Mouse (Mus musculus): ENCODE results near the gene Grid2.

The Grid2 gene

GRCm38 (mm10) chr6:64596835-64597234 lies 1341.2 kb downstream of the Grid2 start:
- no peak for DNase-seq (ENCODE audit: low read depth, low spot score)

GRCm38 (mm10) chr6:64598144-64598561 lies 1342.5 kb downstream of the Grid2 start:
- no peak for DNase-seq (ENCODE audit: low read depth, low spot score)

- DNase-seq (ENCODE audit: low read depth, low spot score), result no peak
Measured at GRCm38 (mm10) chr6:64605753-64606152, 1350.1 kb downstream of the Grid2 start.

DNA sequence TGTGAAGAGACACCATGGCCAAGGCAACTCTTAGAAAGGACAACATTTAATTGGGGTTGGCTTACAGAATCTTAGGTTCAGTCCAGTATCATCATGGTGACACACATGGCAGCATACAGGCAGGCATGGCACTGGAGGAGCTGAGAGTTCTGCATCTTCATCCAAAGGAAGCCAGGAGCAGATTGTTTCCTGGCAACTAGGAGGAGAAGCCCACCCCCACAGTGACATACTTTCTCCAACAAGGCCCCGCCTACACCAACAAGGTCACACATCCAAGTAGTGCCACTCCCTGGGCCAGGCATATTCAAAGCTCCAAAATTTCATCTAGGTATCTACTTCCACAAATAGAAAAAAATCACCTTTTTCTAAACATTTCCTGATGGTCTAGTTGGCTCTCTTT lies 1351.4 kb downstream of the Grid2 start:
- DNase-seq (ENCODE audit: low read depth, low spot score), result no peak

DNA sequence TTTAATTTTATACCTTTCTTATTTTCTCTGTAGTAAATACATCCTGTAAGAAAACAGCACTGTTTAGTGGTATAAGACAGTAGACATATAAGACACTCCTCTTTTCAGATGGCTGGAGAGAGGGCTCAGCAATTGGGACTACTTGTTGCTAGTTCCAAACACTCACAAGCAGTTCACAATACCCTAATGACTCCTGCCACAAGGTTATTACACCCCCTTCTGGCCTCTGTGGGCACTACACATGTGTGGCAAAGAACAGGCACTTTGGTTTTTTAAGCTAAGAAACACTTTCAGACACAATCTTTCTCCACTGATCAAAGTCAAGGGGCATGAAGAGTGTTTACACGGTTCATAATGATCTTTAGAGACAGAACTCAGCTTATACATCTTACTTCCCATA lies 1352.3 kb downstream of the Grid2 start:
- no peak for DNase-seq (ENCODE audit: low read depth, low spot score)

- no peak for DNase-seq (ENCODE audit: low read depth, low spot score)
Measured at GRCm38 (mm10) chr6:64616843-64617242, 1361.2 kb downstream of the Grid2 start.

DNA sequence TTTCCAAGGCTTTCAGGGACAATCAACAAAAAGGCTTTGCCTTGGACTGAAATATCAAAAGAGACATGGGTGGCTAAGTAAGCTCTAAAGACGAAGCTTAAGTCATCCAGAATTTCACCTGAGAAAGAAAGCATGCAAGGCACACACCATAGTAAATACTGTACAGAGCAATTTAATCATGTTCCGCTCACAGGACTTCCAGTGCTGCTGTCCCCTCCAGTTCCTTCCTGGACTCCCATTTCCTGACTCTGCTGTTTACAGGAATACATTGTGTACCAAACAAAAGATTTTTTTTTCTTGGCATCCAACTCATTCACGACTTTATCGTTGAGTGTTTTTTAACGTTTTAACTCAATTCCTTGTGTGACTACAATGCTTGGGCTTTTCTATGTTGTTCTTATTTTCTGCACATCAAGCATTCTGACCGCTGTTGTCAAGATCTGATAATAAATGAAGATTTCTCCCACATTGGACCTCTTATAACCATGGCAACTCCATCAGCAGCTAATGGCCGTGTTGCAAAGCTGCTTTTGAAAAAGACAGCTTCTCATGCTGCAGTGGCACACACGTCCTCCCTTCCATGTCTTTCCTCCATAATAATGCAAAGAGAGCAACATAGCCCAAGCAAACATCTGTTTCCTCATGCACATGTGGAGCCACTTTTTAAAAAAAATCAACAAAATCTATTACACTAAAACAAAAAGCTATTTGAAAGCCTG lies 1361.9 kb downstream of the Grid2 start:
- DNase-seq (ENCODE audit: low read depth, low spot score), result no peak

- no peak for DNase-seq (ENCODE audit: low read depth, low spot score)
Measured at GRCm38 (mm10) chr6:64623404-64623803, 1367.7 kb downstream of the Grid2 start.

DNA sequence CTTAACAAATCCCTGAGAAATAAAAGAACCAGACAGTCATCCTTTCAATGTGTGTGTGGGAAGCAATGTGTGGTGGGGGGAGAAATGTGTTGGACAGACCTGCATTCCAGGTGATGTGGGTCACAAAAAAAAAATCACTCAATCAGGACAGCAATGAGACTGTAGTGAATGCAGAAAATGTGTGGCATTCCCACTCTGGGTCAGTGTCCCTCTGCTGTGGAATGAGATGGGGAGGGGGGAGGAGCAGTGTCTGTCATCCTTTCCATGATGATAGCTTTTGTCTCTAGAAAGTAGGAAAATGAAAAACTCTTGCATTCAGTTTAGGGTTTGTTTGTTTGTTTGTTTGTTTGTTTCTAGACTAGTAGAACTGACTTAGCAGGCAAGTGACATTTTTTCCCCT lies 1392.0 kb downstream of the Grid2 start:
- DNase-seq (ENCODE audit: low read depth, low spot score), result no peak

- DNase-seq (ENCODE audit: low read depth, low spot score), result no peak
Measured at GRCm38 (mm10) chr6:64648196-64648595, 1392.5 kb downstream of the Grid2 start.

- peak; percentile 50 for DNase-seq (ENCODE audit: low read depth, low spot score)
Measured at GRCm38 (mm10) chr6:64649296-64650226, 1393.9 kb downstream of the Grid2 start.

GRCm38 (mm10) chr6:64650765-64651164 lies 1395.1 kb downstream of the Grid2 start:
- no peak for DNase-seq (ENCODE audit: low read depth, low spot score)

DNA sequence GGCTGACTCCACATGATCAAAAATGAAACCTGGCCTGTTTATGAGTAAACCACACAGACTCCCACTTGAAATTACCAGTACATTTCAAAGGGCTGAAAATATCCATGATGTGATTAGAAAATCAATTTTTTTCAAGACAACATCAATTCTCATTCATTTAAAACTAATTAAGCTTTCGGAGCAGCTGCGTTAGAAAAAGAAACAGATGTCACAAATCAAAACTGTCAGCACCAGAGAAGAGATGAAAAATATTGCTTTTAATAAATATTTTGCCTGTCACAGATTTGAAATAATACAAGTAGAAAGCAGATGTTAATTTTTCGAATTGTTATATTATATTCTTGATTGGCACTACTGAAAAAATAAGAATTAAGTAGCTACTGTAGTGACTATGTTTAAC lies 1415.3 kb downstream of the Grid2 start:
- no peak for DNase-seq (ENCODE audit: low read depth, low spot score)

DNA sequence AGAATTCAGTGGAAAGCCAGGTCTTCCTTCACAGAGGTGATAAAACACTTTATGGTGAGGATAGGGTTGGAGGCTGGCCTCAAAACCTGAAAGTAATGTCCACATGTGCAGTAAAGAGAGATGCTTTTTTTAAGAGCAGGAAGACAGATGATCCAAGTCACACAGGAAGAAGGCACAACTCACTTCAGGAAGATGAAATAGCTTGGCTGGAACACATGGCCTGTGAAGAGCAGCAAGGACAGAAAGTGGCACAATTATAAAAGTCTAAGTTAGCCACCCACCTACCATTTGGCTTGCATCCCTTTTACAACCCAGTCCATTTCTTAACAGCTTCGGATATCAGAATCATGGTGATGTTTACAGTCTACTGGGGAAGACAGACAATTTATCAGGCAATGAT lies 1423.1 kb downstream of the Grid2 start:
- DNase-seq (ENCODE audit: low read depth, low spot score), result no peak

DNA sequence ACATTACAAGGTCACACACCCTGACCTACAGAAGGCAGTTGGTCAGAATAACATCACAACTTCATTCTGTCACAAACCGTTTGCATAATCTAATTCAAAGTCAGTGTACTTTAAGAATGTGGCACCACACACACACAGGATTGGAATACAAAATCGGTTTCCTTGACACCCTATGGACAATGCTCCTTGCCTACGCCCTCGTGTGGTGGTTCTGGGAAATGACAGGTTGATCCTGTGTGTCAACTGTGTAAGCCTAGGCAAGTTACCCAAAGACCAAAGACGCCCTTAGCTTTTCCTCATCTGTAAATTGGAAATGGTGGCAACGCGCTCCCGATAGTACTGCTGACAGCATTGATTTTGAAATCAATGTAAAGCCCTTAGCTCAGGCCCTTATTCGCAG lies 1428.3 kb downstream of the Grid2 start:
- no peak for DNase-seq (ENCODE audit: low read depth, low spot score)

- no peak for DNase-seq (ENCODE audit: low read depth, low spot score)
Measured at GRCm38 (mm10) chr6:64684973-64685372, 1429.3 kb downstream of the Grid2 start.

- no peak for DNase-seq (ENCODE audit: low read depth, low spot score)
Measured at GRCm38 (mm10) chr6:64688181-64688944, 1432.7 kb downstream of the Grid2 start.

- no peak for DNase-seq (ENCODE audit: low read depth, low spot score)
Measured at GRCm38 (mm10) chr6:64694688-64695087, 1439.0 kb downstream of the Grid2 start.

- DNase-seq (ENCODE audit: low read depth, low spot score), result no peak
Measured at GRCm38 (mm10) chr6:64703659-64704058, 1448.0 kb downstream of the Grid2 start.

- DNase-seq (ENCODE audit: low read depth, low spot score), result no peak
Measured at GRCm38 (mm10) chr6:64727751-64728403, 1472.2 kb downstream of the Grid2 start.

- no peak for DNase-seq (ENCODE audit: low read depth, low spot score)
Measured at GRCm38 (mm10) chr6:64728499-64729198, 1473.0 kb downstream of the Grid2 start, which contains the start of gene Atoh1. Atoh1 (plus strand) TSS chr6:64729125.

Measured in retina, adult 2 months (tissue).